Mouse (Mus musculus): ENCODE data around the gene Fgfr2.

DNA sequence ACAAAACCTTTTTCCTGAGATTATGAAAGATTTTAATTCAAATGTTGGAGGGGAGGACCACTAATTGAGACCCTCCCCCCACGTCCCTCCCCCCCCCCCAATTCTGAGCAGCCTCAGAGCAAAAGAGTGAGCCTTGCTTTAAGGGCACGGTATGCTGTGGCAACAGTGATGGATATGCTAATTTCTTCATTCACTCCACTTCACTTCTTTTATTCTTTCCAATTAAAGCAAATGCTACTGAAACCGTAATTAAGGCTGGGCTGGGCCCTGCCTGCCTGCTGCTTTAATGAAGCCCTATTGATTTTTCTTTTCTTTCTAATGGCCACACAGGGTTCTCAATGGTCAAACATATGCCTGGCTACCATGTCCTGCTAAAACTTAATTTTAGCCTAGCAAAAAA lies 1404.9 kb downstream of the Fgfr2 start:
- no peak for TF ChIP-seq CTCF (IDR thresholded peaks at IDR 0.05; ENCODE audit: extremely low read depth, insufficient read length, insufficient replicate concordance, low read depth, low read length)
- TF ChIP-seq POLR2A (IDR thresholded peaks at IDR 0.05; ENCODE audit: low read depth, low read length): no peak

Measured in small intestine, adult 2 months (tissue).